Mouse (Mus musculus): ENCODE measurements around the gene Mthfd1.

GRCm38 (mm10) chr12:76310007-76310406 lies 54.9 kb downstream of the Mthfd1 start:
- TF ChIP-seq CTCF (IDR thresholded peaks at IDR 0.05) (no peak), EP300 (IDR thresholded peaks at IDR 0.05) (peak; percentile 82)

Measured in lung, postnatal 0 days (tissue).